Mouse (Mus musculus) embryonic stem cell, embryonic (primary cell): Measurements from ENCODE around the gene Grrp1.

Source experiments
- CTCF ChIA-PET, 4 experiments: fragments of 300-600 bp in 2 of 4; fragments of 350-600 bp in 2 of 4; sonication (Branson Sonifier 250); formaldehyde crosslinking; loops; one replicate each; lab custom pipeline; 2022; ENCODE audit warnings: inconsistent platforms in 2 of 4; lab: Charles Lee
- POLR2A ChIA-PET, 4 experiments: fragments of 300-600 bp in 2 of 4; fragments of 350-600 bp in 2 of 4; sonication (Branson Sonifier 250); formaldehyde crosslinking; loops; one replicate each; lab custom pipeline; 2022; ENCODE audit warnings: antibody characterized with exemption in 4 of 4, inconsistent platforms in 1 of 4; lab: Charles Lee

Grrp1 gene

DNA sequence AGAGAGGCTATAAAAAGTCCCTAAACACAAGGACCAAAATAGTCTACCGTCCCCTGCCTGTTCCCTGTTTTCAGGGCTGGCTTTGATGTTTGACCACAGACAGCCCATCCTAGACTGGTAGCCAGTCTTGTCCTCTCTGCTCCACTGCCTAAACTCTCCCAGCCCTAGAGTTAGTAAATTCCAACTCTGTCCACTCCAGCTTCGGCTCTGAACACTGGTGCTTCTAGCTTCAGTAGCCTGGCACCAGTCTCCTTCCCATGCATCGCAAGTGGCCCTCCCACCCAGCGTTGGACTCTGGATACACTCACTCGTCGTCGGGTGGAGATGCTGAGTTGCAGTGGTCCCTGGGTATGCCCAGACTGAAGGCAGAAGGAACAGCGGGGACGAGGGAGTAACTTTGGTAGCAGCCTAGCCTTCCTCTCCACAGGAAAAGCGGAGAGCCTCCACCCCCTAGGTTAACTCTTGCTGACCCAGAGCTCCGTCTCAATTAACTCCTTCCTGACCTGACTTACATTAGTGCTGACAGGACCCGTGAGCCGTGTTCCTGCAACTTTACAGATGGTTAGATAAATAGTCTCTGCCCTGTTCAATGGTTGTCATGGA lies at the start of gene Grrp1:
Gene Grrp1, minus strand, starts transcription at position 385 of the 603 bp plus-strand sequence.
- ChIA-PET CTCF (interaction anchor here (0.5 to 2.8 kb wide), 12 partner anchors 9 to 98 kb away, joined by 3 to 18 read pairs (median 5); no protein-coding TSS in a partner anchor), POLR2A (interaction anchor here in 3 of 4 experiments (0.5 to 6.3 kb wide), 25 partner anchors 9 to 346 kb away, joined by 3 to 43 read pairs (median 3); partner anchors contain the start of genes Cep85 (in 2 of the 3) and Stmn1 (in 1 of the 3))

DNA sequence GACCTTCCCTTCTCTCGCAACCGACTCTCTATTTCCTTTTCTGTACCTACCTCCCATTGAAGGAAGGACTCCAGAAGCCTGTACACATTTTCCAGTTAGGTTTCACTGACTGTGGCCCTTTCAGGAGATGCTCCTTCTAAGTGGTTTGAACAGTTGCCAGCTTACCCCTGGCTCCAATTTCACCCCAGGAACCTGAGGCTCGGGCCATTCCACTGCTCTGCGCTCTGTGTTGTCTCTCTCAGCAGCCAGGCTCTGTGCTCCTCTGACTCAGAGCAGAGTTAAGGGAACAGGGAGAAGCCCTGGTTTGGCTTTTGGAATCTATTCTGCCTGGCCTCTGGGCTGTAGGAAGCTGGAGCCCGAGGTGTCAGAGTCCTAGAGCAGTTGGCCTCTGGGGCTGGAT lies 48.2 kb upstream of the Grrp1 start:
- ChIA-PET CTCF (interaction anchor here in 2 of 4 experiments (0.6 to 1.9 kb wide), 7 partner anchors 9 to 239 kb away, joined by 3 to 7 read pairs (median 4); no protein-coding TSS in a partner anchor), POLR2A (interaction anchor here in 3 of 4 experiments (0.7 to 4.3 kb wide), 10 partner anchors 10 to 197 kb away, joined by 3 to 44 read pairs (median 4); partner anchors contain the start of genes Pdik1l (in 1 of the 3) and Trim63 (in 1 of the 3))

DNA sequence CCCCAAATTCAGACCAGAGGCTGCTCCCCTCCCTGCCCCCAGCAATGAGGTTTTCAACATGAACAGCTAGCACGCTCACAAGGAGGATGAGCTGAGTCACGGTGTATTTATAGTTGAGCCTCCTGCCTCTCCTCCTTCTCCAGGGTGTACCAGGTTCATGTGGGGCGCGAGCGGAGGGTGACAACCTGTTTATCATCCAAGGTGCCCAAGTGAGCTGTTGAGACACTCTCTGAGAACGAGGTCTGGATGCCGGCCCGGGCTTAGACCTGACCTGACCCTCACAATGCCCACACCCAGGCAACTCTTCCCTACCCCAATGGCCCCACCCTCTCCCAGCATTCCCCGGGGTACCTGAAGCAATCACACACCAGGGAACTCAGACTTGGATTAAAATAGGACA lies 46.4 kb upstream of the Grrp1 start:
- ChIA-PET POLR2A (interaction anchor here in 2 of 4 experiments (0.5 to 4.3 kb wide), 11 partner anchors 9 to 101 kb away, joined by 3 to 44 read pairs (median 5); partner anchors contain the start of genes Pdik1l (in 2 of the 2) and Trim63 (in 1 of the 2)), CTCF (interaction anchor here in 2 of 4 experiments (0.6 to 2.2 kb wide), 11 partner anchors 8 to 113 kb away, joined by 3 to 11 read pairs (median 4); partner anchors contain the start of genes Cep85 (in 1 of the 2) and Pafah2 (in 1 of the 2))

DNA sequence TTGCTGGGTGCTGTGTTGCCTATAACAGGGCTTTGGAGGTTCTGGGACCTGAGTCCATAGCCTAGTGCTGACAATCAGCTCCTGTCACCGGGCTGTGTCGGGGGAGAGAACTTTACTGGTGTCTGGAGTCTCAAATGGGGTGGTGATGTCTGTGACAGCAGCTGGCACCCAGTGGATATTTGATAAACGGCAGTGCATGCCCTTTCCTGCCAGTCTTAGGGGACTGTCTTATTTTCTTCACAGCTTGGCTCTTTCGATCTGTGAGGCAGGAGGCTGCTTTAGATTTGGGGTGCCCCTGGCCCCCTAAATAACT lies 45.5 kb upstream of the Grrp1 start:
- ChIA-PET POLR2A (interaction anchor here in 3 of 4 experiments (0.6 to 4.3 kb wide), 27 partner anchors 10 to 1262 kb away, joined by 3 to 44 read pairs (median 3); partner anchors contain the start of genes Grrp1 (in 2 of the 3), Pafah2 (in 2 of the 3), Pdik1l (in 2 of the 3) and Trim63 (in 2 of the 3)), CTCF (interaction anchor here in 2 of 4 experiments (0.6 to 2.6 kb wide), 13 partner anchors 9 to 1476 kb away, joined by 3 to 12 read pairs (median 4); partner anchors contain the start of genes Cep85 (in 1 of the 2), Pafah2 (in 1 of the 2) and Pdik1l (in 1 of the 2))

DNA sequence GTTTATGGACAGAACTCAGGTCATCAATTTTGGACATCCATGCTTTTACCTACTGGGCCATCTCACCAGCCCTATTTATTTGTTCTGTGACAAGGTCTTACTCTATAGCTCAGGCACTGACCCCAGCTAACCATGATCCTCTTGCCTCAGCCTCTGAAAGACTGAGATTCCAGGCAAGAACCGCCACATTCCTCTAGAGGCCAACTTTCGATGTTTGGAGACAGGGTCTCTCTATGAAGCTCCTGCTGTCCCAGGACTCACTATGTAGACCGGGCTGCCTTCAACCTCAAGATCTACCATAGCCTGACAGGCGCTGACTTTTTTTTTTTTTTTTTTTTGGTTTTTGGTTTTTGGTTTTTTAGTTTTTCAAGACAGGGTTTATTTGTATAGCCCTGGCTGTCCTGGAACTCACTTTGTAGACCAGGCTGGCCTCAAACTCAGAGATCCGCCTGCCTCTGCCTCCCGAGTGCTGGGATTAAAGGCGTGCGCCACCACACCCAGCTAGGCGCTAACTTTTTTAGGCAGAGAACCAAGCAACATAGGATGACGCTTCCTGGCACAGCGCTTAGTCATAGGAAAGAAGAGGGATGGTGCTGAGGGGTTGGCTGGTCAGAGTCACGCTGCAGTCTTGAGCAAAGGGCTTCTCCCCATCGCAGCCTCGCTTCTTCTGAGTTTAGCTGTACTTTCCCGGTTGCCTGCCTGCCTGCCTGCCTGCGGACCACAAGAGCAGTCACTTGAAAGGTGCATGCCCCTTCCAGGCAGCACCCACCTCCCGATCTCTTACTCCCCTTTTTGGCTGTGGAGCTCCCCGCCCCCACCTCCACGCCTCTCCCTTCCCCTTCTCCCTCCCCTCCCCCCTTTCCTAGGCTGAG lies 45.0 kb upstream of the Grrp1 start:
- ChIA-PET POLR2A (interaction anchor here in 3 of 4 experiments (0.6 to 4.3 kb wide), 31 partner anchors 11 to 483 kb away, joined by 3 to 44 read pairs (median 3); partner anchors contain the start of genes Cep85 (in 2 of the 3), Grrp1 (in 2 of the 3), Pafah2 (in 2 of the 3) and Pdik1l (in 2 of the 3)), CTCF (interaction anchor here (0.6 to 3.6 kb wide), 19 partner anchors 10 to 1475 kb away, joined by 3 to 16 read pairs (median 4); partner anchors contain the start of genes Cep85 (in 1 of the 4), Pafah2 (in 1 of the 4), Pdik1l (in 1 of the 4) and Trim63 (in 1 of the 4))

DNA sequence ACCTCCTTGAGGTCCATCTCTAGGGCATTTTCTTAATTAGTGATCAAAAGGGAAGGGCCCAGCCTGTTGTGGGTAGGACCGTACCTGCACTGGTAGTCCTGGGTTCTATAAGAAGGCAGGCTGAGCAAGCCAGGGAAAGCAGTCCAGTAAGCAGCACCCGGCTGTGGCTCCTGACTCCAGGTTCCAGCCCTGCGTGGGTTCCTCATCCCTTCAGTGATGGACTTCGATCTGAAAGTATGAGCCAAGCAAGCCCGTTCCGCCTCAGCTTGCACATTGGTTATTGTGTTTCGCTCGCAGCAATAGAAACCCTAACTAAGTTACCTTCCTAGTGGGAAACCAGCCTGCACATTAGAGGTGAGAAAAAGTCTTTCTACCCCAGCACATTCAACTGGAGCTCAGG lies 43.5 kb upstream of the Grrp1 start:
- ChIA-PET CTCF (interaction anchor here in 3 of 4 experiments (0.6 to 3.6 kb wide), 10 partner anchors 10 to 254 kb away, joined by 3 to 16 read pairs (median 3); partner anchors contain the start of genes Pdik1l (in 1 of the 3) and Trim63 (in 1 of the 3)), POLR2A (interaction anchor here in 2 of 4 experiments (0.8 to 1.4 kb wide), 5 partner anchors 11 to 110 kb away, joined by 3 read pairs; partner anchors contain the start of gene Cep85 (in 1 of the 2))

DNA sequence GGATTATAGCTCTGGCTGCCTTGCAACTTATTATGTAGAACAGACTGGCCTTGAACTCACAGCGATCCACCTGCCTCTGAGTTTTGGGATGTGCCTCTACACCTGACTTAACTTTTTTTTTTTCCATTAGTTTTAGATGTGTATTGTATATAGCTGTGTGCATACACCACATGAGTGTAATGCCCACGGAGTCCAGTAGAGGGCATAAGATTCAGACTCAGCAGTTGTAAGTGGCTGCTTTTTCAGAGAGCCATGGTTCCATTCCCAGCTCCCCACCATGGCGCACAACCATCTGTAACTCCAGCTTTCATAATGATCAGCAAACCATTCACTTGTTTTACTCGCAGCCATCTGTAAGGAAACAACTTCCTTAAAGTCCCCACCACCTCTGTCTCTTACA lies 42.6 kb upstream of the Grrp1 start:
- ChIA-PET POLR2A (interaction anchor here in 3 of 4 experiments (0.6 to 2.0 kb wide), 7 partner anchors 9 to 83 kb away, joined by 3 to 5 read pairs (median 3); partner anchors contain the start of genes Pdik1l (in 1 of the 3) and Trim63 (in 1 of the 3)), CTCF (interaction anchor here (0.5 to 3.6 kb wide), 27 partner anchors 9 to 1893 kb away, joined by 3 to 16 read pairs (median 4); partner anchors contain the start of genes Pdik1l (in 1 of the 4) and Trim63 (in 1 of the 4))

DNA sequence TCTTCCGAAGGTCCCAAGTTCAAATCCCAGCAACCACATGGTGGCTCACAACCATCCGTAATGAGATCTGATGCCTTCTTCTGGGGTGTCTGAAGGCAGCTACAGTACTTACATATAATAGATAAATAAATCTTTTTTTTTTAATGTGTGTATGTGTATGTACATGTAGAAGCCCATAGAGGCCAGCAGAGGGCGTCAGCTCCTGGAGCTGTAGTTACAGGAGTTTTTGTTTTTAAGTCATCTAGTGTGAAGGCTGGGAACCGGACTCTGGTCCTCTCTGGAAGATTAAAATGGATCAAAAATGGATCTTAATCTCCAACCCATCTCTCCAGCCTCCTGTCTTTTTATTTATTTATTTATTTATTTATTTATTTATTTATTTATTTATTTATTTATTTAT lies 42.2 kb upstream of the Grrp1 start:
- POLR2A ChIA-PET = interaction anchor here in 3 of 4 experiments (0.6 to 2.0 kb wide), 6 partner anchors 9 to 83 kb away, joined by 3 to 5 read pairs (median 3); partner anchors contain the start of genes Grrp1 (in 1 of the 3), Pdik1l (in 1 of the 3) and Trim63 (in 1 of the 3)
- CTCF ChIA-PET = interaction anchor here (0.5 to 3.6 kb wide), 21 partner anchors 9 to 260 kb away, joined by 3 to 16 read pairs (median 3); partner anchors contain the start of genes Pdik1l (in 1 of the 4) and Trim63 (in 1 of the 4)

DNA sequence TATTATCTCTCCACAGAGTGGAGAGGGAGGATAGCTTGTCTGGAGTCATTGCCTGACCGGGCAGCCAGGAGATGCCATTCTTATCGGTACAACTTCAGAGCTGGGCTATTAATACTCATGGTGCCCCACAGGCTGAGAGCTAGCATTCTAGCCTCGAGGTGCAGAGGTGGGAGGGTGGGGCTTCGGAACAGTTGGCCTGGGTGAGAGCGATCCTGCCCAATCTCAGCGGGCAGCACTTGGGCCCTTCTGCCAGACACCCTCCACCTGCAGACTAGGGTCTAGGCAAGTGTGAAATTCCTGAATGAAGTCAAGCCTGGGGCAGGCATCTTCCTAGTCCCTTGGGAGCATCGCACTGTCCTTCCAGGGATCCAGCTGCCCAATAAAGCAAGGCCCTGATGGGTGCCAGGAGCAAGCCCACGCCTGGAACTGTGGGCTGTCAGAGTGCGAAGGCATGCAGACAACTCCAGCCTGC lies 39.8 kb upstream of the Grrp1 start:
- ChIA-PET CTCF (interaction anchor here in 3 of 4 experiments (0.5 to 3.5 kb wide), 15 partner anchors 8 to 257 kb away, joined by 3 to 18 read pairs (median 5); partner anchors contain the start of genes Cep85 (in 1 of the 3) and E130218I03Rik (in 1 of the 3)), POLR2A (interaction anchor here in 2 of 4 experiments (0.6 to 1.7 kb wide), 7 partner anchors 22 to 574 kb away, joined by 3 to 5 read pairs (median 3); partner anchors contain the start of gene Cep85 (in 1 of the 2))

DNA sequence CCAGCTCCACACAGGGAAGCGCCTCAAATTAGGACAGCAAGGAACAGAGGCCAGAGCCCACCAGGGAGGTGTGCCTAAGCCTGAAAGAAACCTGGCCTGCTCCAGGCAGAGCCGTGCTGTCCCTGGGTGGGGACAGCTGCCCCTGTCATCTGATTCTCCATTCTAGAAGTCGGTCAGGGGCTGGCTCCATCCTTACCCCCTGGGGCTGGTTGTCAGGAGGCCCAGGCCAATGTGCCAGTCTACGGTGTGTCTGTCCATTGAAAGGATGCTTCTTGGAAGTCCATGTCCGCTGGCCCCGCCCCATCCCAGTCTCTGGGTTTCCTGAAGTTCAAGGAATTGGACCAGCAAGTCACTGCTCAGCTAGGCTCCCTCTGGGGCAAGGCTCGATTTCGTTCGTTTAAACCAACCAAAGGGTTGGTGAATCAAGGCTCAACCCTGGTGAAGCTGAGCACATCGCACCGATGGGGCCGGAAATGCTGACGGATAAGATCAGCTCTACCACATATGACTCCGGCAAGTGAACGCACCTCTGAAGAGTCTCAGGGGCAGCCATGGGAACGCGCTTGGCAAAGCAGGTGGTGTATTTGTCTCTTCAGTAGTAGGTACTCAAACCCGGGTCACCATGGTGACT lies 39.3 kb upstream of the Grrp1 start:
- POLR2A ChIA-PET = interaction anchor here in 3 of 4 experiments (0.5 to 1.7 kb wide), 12 partner anchors 18 to 573 kb away, joined by 3 to 7 read pairs (median 4); no protein-coding TSS in a partner anchor
- CTCF ChIA-PET = interaction anchor here in 3 of 4 experiments (0.5 to 3.5 kb wide), 24 partner anchors 9 to 178 kb away, joined by 3 to 18 read pairs (median 5); partner anchors contain the start of genes Cep85 (in 3 of the 3), E130218I03Rik (in 1 of the 3) and Trim63 (in 1 of the 3)

DNA sequence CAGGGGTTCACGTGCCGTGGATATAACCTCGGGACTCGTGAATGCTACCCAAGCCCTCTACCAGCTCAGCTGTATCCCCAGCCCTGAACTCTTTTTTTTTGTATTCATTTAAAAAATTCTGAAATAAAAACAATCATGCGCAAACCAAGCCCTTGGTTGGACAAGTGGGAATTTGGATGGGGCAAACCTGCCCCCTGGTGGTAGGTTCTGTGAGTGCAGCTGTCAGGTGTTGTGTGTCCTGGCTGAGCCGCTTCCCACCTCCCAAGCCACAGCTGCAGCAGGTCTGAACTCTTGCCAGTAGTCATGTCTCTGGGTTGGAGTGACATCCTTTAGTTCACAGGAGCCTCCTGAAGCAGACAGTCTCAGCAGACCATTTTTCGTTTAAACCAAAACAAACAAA lies 38.2 kb upstream of the Grrp1 start:
- ChIA-PET POLR2A (interaction anchor here in 2 of 4 experiments (0.8 to 1.7 kb wide), 15 partner anchors 8 to 164 kb away, joined by 3 to 5 read pairs (median 4); partner anchors contain the start of genes Cep85 (in 2 of the 2) and Sh3bgrl3 (in 1 of the 2)), CTCF (interaction anchor here in 3 of 4 experiments (0.6 to 3.5 kb wide), 40 partner anchors 8 to 220 kb away, joined by 3 to 18 read pairs (median 4); partner anchors contain the start of genes Cep85 (in 3 of the 3), Grrp1 (in 1 of the 3), Pafah2 (in 1 of the 3) and Trim63 (in 1 of the 3))

DNA sequence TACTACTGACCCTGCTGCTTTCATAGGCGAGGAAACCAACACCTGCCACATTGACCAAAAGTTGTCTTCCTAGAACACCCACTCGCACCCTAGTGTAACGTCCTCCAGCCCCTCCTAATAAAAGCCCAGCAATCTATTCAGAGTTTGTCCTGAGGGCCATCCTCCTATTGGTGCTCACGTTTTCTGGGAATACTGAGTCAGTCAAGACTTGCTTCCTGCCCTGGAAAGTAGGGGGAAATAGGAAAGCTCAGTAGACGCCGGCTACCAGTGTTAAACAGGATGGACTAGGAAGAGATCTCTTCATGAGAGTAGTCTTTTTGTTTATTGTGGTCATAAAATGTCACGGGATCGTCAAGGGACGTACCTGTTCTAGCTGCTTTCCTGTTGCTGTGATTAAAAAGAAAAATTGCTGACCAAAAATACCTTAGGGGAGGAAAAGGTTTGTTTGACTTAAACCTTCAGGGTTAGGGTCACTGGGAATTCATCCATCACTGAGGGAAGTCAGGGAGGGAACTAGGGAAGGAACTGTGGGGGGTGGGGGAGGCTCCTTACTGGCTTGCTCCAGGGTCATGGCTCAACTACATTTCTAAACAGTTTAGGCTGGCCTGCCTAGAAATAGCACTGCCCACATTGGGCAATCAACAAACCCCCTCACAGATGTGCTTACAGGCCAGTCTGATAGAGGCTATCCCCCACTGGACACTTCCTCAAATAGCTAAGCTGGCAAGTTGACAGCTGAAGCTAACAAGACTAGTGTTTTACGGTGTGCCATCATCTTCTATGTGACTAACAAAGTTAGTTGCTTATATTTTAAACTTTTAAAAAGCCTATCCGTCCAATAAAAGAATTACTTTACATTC lies 34.7 kb upstream of the Grrp1 start:
- POLR2A ChIA-PET = interaction anchor here (0.5 to 3.7 kb wide), 30 partner anchors 10 to 531 kb away, joined by 3 to 31 read pairs (median 5); partner anchors contain the start of genes Cep85 (in 3 of the 4), Pafah2 (in 2 of the 4), Sh3bgrl3 (in 1 of the 4) and Stmn1 (in 1 of the 4)
- CTCF ChIA-PET = interaction anchor here in 3 of 4 experiments (0.6 to 2.8 kb wide), 7 partner anchors 10 to 107 kb away, joined by 3 to 12 read pairs (median 5); partner anchors contain the start of genes Cep85 (in 1 of the 3) and Pafah2 (in 1 of the 3)

DNA sequence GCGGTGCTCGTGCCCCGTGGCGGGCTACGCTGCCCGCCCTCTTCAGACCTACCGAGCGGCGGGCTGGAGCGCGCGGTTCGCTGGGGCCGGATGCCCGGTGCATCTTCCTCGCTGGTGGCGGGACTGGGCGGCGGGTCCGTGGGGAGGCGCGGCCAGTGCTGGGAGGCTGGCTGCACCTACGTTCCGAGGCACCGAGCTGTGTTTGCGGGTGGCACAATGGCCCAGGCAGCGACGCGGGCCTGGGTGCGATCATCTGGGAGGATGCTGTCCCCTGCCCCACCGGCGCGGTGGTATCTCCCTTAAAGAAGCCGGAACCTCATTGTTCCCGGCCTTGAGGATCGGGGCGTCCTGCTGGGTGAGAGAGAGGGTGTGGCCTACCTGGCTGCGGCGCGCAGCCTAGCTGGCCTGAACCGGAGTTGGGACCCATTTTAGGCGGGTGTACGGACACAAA lies 33.7 kb upstream of the Grrp1 start, which contains the start of gene Pdik1l:
Gene Pdik1l, minus strand, starts transcription at position 321 of the 451 bp plus-strand sequence.
- CTCF ChIA-PET = interaction anchor here in 3 of 4 experiments (0.7 to 2.8 kb wide), 17 partner anchors 9 to 377 kb away, joined by 3 to 16 read pairs (median 5); partner anchors contain the start of genes Cep85 (in 2 of the 3), Catsper4 (in 1 of the 3) and Pafah2 (in 1 of the 3)
- POLR2A ChIA-PET = interaction anchor here (0.5 to 3.7 kb wide), 67 partner anchors 8 to 1859 kb away, joined by 3 to 31 read pairs (median 4); partner anchors contain the start of genes Cep85 (in 3 of the 4), Pafah2 (in 3 of the 4), Sh3bgrl3 (in 3 of the 4) and Trim63 (in 2 of the 4)

DNA sequence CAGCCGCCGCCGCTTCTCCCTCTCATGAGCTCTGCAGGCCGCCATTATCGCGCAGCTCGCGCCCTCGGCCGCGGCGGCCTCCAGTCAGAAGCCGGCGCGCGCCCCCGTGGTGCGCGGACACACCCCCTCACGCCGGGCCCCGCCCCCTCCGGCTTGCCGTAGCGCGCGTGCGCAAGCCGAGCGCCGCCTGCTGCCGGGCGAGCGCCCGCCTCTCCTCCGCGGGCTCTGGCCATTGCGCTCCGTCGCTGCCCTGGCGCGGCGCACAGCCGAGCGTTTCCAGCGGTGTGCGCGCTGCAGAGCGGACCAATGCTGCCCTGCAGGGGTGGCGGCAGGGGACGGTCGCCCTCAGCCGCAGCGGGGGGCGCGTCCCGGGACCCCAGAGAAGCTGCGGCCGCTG lies 33.3 kb upstream of the Grrp1 start:
- CTCF ChIA-PET = interaction anchor here in 3 of 4 experiments (0.6 to 2.8 kb wide), 20 partner anchors 9 to 376 kb away, joined by 3 to 16 read pairs (median 4); partner anchors contain the start of genes Cep85 (in 2 of the 3), Catsper4 (in 1 of the 3) and Pafah2 (in 1 of the 3)
- POLR2A ChIA-PET = interaction anchor here (0.5 to 3.7 kb wide), 61 partner anchors 8 to 1666 kb away, joined by 3 to 31 read pairs (median 4); partner anchors contain the start of genes Cep85 (in 3 of the 4), Pafah2 (in 3 of the 4), Sh3bgrl3 (in 3 of the 4) and Trim63 (in 2 of the 4)
